Mouse (Mus musculus) kidney, embryonic 15.5 days (tissue): ENCODE measurements around the gene Rspry1. TPM values are rescaled to one million over a fixed set of nuclear protein-coding genes. Genes with fewer than 3 reads are reported as not detected.

Experiments
- polyA plus RNA-seq: library from polyadenylated mRNA; unstranded; fragments of >200 nt; fragmentation: Nextera tagmentation; extraction: Ambion mirVana; gene quantifications from 2 replicates; pipeline ENCODE4 v1.2.1, GENCODE M21; 2015

Gene Rspry1
- polyA plus RNA-seq, 1 experiment from 2014 or later: 39.8 TPM

Other genes with a start within 250 kb of the Rspry1 start
- gene Herpud1, start 215.5 kb upstream of the Rspry1 start, polyA plus RNA-seq: 66.7 and 70.0 TPM in 2 replicates
- gene Nlrc5, start 167.6 kb upstream of the Rspry1 start, polyA plus RNA-seq: 0.22 and 0.27 TPM in 2 replicates
- gene Cpne2, start 68.9 kb upstream of the Rspry1 start, polyA plus RNA-seq: 11.1 and 11.9 TPM in 2 replicates
- 70.0 and 73.2 TPM in 2 replicates for gene Fam192a, start 60 bp downstream of the Rspry1 start, polyA plus RNA-seq
- gene Arl2bp, start 64.7 kb downstream of the Rspry1 start, polyA plus RNA-seq: 138 and 142 TPM in 2 replicates
- gene Pllp, start 94.3 kb downstream of the Rspry1 start, polyA plus RNA-seq: 12.1 and 13.1 TPM in 2 replicates
- not detected in 2 replicates for gene Ccl22, start 143.7 kb downstream of the Rspry1 start, polyA plus RNA-seq
- gene Cx3cl1, start 170.1 kb downstream of the Rspry1 start, polyA plus RNA-seq: 9.6 and 9.8 TPM in 2 replicates
- gene Ccl17, start 208.5 kb downstream of the Rspry1 start, polyA plus RNA-seq: not detected in 2 replicates
- 81.0 and 83.6 TPM in 2 replicates for gene Coq9, start 236.4 kb downstream of the Rspry1 start, polyA plus RNA-seq
- gene Ciapin1, start 236.4 kb downstream of the Rspry1 start, polyA plus RNA-seq: 115 and 126 TPM in 2 replicates